Mouse (Mus musculus) small intestine, adult 2 months (tissue): ENCODE measurements around the gene Sh2d1a.

Experiments
- CTCF ChIP-seq: fragments of 200-500 bp; IDR thresholded peaks from 2 replicates; pipeline ENCODE4 v1.5.1; 2012; ENCODE audit warnings: low read depth, mild to moderate bottlenecking, control low read depth, inconsistent platforms, low read length, moderate library complexity, mixed read lengths; ENCODE audit not compliant: insufficient replicate concordance, insufficient read length; ENCODE audit errors: extremely low read depth
- POLR2A ChIP-seq: fragments of 200-500 bp; IDR thresholded peaks from 2 replicates; pipeline ENCODE4 v1.6.1; 2012; ENCODE audit warnings: low read depth, mild to moderate bottlenecking, control low read depth, inconsistent platforms, low read length, moderate library complexity

DNA sequence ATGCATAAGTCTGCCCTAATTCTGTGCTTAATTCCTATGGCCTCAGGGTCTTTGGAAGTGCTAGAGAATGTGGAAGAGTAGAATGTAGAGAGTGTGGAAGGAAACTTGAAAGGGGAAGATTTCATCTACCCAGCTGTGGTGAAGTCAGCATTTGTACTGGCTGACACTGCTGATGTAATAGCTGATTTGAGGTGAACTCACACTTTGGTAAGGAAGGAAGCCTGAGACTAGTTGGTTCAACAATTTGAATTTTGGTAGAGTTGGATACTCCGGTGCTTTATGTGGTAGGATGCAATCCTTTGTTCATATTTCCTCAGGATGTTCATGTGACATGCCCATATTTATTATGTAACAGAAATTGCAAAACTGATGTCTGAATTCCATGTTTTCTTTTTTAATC lies 49.3 kb upstream of the Sh2d1a start:
- TF ChIP-seq CTCF (no peak), POLR2A (no peak)
